Mouse (Mus musculus) frontal cortex, postnatal 36 days (tissue): ENCODE results near the gene Cluh.

Experiments used
- DNase-seq, 2 experiments: peaks; one replicate each; pipeline ENCODE4 v3.0.0; 2022; ENCODE audit warnings: low spot score in 2 of 2

Cluh gene

GRCm38 (mm10) chr11:74673561-74673960 is 24.3 kb downstream of the Cluh start:
- DNase-seq: no peak

GRCm38 (mm10) chr11:74674713-74675112 is 25.4 kb downstream of the Cluh start:
- DNase-seq: no peak

- peak; percentile 50 to 67 for DNase-seq
Measured at GRCm38 (mm10) chr11:74675156-74675555, 25.9 kb downstream of the Cluh start.

GRCm38 (mm10) chr11:74692151-74692550 is 42.9 kb downstream of the Cluh start:
- DNase-seq: no peak

- no peak for DNase-seq
Measured at GRCm38 (mm10) chr11:74699505-74699904, 50.2 kb downstream of the Cluh start.

GRCm38 (mm10) chr11:74704068-74704467 is 54.8 kb downstream of the Cluh start:
- no peak for DNase-seq

- DNase-seq: no peak
Measured at GRCm38 (mm10) chr11:74708781-74709180, 59.5 kb downstream of the Cluh start.

GRCm38 (mm10) chr11:74710671-74711070 is 61.4 kb downstream of the Cluh start:
- no peak for DNase-seq

- DNase-seq: peak in 1 of 2 experiments; percentile 33
Measured at GRCm38 (mm10) chr11:74715971-74716525, 66.8 kb downstream of the Cluh start.
